Mouse (Mus musculus) spleen, postnatal 36 days (tissue): ENCODE results near the gene Slc28a3.

Experiments
- DNase-seq, 2 experiments: peaks; one replicate each; pipeline ENCODE4 v3.0.0; 2022; ENCODE audit warnings: low spot score in 2 of 2, mixed read lengths in 1 of 2

Slc28a3 gene

DNA sequence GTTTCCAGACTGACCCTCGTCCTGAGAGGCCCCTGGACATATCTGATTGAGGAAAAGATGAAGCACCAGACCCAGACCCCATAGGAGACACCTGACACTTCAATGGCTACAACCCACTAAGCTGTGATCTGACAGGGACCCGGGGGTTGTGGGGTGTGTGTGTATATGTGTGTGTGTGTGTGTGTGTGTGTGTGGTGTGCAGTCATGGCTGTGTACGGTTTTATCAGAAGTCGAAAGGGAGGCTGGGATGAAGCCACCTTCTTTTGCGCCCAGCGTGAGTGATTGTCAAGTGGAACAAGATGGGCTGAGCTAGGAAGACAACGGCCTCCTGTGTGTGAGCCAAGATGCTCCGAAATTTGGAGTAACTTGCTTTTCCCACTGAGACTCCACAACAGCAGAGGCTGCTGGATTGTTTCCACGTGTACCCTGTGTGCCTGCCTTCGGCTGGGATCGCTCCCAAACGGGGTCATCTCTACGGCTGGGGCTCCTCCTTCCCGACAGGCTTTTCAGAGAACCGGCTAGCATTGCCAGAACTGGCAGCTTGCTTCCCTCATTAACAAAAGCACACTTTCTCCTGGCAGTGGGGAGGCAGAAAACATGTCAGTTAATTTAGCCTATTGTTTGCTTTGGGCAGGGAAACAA is 50.1 kb downstream of the Slc28a3 start:
- DNase-seq, result no peak

DNA sequence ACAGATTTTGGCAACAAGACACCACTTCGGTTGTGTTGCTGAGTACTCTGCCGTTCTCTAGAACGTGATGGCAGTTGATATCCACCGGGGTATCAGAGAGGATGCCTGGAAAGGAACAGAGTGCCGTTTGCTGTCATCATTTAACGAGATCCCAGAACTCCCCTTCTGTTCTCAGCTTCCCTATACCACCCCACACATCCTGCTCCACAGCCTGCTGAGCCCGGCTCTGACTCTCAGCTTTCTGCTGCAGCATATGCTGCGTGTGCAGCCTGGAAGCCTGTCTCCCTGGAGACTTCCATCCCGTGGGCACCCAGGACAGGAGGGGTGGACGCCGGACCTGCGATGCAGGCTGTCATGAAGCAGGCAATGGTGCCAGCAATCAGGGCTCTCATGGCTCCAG is 52.5 kb downstream of the Slc28a3 start:
- no peak for DNase-seq

DNA sequence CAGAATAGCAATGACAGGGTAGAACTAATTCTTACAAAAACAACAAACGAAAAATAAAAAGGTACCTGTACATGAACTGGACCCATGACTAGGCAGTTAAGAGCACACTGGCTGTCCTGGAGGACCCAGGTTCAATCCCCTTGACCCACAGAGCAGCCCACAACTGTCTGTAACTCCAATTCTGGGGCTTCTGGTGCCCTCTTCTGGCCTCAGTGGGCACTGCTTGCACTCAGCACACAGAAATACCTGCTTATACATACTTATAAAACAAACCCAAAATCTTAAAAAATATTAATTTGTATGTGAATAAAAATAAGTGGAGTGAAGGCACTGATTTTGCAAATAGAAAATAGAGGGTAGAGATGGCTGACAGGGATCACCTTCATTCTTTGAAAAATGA is 54.7 kb downstream of the Slc28a3 start:
- DNase-seq, result no peak

DNA sequence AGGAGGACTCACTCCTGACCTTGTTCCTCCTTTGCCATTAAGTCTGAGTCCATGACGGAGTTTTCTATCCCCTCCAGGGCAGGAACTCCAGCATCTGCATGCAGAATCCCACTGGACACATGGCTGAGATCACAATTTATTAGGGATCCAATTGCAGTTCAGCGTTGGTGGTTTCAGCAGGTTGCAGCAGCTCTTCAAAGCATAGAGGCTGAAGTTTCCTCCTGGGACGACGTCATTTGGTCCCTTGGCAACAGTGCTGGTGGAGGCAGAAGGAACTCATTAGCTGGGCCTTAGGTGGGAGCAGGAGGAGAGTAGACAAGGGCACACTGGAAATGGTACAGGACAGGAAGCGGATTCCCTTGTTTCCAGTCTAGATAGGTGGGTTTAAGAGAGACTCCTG is 55.1 kb downstream of the Slc28a3 start:
- DNase-seq, result no peak

DNA sequence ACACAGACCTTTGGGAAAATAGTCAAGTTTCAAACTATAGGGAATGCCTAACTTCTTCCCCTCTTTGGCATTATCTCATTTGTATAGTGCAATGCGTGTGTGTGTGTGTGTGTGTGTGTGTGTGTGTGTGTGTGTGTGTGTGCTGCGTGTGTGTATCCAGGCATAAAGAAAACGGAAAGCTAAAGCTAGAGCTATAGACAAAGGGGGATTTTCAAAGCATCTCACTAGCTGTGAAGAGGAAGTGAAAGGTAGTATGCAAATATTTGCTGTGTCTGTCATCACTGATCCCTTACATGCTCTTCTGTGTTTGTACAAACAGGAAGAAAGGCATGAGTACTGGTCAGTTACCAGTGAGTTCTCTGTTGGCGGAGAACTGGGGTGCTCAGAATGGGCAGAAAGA is 58.8 kb downstream of the Slc28a3 start:
- DNase-seq, result peak; percentile 65 to 74

DNA sequence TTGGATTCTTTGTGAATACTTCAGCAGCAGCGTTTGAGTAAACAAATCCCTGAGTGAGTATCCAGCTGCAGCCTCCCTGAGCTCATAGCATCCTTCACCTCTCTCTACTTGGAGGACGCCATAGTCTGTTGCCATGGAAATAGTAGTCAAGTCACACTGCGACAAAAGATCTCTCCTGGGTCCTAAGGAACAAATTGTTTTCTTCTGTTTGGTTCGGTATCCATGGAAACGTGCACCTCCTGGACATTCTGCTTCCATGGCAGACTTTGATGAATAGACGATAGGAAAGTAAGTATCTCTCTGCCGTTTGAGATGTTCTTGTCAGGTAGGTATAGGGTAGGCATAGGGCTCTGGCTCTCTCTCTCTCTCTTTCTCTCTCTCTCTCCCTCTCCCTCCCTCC is 63.1 kb downstream of the Slc28a3 start:
- no peak for DNase-seq

DNA sequence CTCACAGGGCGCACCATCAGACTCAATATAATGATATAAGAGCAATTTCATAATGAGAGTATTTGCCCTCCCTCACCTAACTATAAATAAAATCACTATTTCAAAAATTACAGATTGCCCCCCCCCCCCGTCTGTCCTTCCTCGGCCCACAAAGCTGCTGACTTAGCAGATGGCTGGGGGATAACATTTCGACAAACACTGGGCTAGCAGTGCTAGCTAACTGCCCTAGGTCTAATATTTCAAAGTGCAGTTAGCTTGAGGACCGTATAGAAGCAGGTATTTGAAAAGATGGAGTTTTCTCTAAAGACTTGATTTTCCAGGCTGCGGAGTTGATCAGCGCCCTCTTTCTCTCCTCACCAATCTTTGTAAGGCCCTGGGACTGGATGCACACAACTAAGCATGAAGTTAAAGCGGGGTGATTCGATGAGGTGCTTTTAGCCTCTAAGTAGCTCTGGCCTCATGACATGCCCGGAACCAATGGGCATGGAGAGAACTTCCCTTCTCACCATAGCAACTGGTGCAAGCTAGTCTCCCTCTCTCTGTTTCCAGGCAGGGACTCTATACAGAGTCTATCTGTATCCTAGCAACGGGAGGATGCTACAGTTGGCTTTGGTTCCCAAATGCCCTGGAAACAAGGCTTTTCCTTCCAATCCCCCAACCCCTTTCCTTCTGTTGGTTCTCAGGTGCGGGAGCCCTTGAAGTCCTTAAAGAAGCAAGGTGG is 66.8 kb downstream of the Slc28a3 start:
- DNase-seq, result no peak

DNA sequence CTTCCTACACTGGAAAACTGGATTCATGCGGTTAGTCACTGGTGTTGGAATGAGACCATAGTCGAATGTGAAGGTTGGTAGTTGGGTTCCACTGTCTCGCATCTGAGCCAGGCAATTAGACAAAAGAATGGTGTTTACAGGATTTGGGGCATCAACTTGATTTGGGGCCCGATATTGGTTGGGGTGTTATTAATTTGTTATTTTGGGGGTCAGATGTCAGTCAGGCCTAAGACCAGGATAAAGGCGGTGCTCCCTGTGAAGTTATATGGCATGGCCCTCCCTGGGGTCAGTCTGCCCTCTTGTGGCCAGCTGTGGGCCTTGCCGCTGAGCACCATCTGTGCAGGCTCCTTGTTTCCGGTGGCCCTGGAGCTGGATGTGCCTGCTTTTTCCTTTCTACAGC is 67.6 kb downstream of the Slc28a3 start:
- peak; percentile 63 to 64 for DNase-seq

DNA sequence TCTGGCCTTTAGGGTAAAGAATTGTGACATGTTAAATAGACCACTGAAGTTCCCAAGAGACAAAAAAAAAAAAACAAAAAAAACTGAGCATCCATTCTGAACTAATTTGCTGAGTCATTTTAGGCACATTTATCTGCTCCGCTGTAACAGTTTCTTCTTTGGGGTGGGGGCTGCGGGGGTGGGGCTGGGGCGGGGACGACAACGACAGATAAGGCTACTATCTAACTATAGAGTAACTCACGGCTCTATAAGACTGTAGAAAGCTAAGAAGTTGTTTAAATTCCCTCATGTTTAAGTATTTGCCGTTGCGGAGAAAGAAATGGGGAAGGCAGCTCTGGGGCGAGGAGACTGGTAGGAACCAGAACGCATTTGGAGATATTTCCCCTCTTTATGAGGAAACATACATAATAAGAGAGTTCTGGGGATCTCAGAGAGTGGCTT is 68.1 kb downstream of the Slc28a3 start:
- no peak for DNase-seq

DNA sequence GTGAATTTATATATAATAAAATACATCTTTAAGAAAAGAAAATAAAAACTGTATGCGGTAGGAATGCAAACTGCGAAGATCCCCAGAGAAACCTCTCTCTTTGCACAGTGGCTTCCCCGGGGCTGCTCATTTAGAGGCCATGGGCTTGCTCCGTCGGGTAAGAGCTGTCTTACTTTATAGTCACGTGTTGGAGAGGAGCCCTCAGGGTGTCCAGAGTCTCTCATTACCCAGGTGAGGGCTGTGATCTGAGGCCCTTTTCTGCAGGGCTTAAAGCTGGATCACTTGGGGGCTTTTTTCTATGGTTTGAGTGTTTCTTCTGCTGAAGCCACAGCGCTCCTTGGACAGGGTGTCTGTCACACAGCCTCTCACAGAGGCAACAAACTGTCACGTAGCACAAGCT is 68.5 kb downstream of the Slc28a3 start:
- no peak for DNase-seq

DNA sequence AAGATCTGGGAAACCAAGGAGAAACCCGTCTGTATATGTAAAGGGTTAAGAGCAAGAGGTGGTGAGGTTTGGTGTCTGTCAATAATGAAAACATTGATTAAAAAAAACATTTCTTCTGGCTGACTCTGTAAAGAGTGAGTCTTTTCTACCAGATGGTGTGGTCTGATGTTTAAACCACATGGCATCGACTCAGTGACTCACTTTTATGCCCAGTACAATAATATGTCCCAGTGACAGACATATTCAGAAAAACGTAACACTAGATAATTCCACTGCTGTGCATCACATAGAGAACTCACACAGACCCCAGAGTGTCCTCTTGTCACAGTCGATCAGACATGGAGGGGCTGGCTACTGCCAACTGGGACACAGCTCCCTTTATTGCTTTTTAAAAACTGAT is 69.1 kb downstream of the Slc28a3 start:
- DNase-seq, result no peak

DNA sequence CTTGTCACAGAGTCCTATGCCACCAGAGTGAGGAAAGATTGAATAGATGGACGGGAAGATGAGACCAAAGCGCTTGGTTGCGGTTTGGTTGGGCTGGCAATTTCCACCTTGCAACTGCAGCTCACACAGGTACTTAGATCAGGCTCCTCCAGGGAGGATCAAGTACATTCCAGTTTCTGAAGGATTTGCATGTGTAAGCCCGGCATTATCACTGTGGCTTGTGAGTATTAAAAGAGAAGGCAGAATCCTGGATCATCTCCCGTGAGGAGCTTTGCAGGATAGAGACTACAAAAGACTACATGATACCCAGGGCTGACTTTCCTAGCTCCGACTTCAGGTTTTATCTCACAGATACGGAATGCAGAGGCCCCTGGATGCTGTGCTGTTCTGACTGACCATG is 71.7 kb downstream of the Slc28a3 start:
- no peak for DNase-seq

DNA sequence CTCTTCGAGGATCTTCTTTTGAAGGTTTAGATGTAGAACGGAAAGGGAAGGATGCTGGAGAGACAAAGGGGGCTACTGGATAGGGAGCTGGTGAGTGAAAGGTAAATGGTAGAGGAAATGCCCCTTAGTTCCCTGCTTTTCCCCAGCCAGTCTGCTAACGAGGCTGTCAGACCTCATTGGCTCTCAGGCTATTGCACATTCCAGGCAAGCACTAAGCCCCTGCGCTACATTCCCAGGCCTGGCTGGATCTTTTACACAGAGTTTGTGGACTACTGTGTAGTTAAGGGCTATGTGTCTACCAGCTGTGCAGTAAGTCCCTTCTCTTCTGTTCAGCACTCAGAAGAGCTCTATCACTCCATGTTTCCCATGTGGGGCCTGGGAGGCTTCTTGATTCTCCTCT is 72.3 kb downstream of the Slc28a3 start:
- DNase-seq, result no peak

DNA sequence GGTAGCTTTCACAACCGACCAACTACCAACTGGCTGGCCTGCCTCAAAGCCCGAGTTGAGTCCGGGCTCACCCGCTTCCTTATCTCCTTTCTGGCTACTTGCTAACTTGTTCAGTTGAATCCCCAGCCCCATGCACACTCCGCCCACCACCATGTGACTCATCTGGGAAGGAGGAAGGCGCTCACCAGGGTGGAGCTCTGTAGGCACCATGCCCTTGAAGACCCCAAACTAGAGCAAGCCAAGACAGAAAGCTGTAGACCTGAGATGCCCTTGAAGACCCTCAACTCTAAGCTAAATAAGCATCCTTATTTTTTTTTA is 72.8 kb downstream of the Slc28a3 start:
- DNase-seq, result peak in 1 of 2 experiments; percentile 23

DNA sequence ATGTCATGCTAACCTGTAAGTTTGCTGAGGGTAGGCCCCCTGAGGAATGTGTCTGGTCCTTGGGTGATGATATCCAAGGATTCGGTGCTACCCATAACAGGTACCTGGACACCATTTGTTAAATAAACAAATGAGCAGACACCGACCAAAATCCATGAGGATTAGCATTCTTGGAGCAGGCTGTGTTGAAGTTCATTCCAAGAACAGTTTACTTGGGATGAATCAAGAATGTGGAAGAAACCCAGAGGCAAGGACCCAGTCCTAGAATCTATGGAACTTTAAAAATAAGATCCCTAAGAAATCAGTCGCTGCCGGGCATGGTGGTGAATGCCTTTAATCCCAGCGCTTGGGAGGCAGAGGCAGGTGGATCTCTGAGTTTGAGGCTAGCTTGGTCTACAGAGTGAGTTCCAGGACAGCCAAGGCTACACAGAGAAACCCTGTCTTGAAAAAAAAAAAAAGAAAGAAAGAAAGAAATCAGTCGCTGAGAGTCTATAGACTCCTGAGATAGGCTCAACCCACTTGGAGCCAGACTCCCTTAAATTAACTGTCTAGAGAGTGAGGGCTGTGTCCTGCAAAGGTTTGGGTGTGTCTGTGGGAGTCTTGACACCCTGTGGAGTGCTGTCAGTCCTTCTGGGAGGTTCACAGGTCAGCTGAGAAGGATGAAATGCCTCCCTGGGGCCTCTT is 73.3 kb downstream of the Slc28a3 start:
- no peak for DNase-seq

DNA sequence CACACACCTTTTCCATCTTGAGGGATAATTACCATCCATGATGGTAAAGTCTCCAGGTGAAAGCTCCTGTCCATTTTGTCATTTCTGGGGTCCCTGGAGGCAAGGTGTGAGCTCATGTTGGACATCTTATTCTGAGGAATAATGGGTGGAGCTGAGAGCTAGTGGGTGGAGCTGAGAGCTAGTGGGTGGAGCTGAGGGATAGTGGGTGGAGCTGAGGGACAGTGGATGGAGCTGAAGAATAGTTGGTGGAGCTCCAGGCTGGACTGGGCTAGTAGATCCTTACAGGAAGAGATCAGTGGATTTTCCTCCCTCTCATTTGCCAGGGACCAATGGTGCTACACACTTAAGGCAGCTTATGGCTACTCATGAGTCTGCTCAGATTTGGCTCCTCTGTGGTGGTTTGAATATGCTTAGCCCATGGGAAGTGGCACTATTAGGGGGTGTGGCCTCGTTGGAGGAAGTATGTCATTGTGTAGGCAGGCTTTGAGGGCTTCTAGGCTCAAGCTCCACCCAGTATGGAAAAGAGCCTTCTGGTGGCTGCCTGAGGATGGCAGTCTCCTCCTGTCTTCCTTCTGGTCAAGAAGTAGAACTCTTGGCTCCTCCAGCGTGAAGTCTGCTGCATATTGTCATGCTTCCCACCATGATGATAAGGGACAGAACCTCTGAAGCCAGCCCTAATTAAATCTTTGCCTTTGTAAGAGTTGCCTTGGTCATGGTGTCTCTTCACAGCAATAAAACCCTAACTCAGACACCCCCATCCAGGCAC is 74.0 kb downstream of the Slc28a3 start:
- no peak for DNase-seq

DNA sequence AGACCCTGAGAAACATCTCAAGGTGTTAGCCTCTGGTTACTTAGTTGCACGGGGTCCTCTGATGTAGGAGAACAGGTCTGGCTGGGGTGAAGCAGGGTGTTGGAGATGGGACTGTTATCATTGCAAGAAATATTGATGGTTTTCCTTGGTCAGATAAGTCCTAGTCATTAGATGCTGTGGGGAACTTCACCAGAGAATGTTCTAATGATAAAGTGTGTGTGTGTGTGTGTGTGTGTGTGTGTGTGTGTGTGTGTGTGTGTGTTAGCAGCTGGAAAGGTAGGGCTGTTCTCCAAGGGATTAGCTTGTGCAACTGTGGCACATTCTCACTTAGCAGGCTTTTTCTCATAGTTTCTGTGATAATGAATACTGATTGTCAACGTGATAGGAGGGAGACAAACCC is 75.4 kb downstream of the Slc28a3 start:
- no peak for DNase-seq

DNA sequence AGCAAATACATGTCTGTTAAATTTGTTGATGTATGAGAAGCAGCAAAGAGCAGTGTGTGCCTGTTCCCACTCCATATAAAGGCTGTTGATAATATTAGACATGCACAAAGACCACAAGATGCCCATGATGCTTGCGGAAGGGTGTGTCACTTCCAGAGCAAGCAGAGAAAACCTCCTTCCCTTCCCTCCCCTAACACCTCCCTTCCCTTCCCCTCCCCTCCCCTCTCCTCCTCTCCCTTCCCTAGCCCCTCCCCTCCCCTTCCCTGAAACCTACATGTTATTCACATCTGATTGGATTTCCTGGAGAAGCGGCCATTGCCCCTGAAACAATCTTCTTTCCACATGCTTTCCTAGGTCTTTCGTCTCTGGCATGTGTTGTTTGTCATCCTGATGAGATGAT is 75.8 kb downstream of the Slc28a3 start:
- no peak for DNase-seq

DNA sequence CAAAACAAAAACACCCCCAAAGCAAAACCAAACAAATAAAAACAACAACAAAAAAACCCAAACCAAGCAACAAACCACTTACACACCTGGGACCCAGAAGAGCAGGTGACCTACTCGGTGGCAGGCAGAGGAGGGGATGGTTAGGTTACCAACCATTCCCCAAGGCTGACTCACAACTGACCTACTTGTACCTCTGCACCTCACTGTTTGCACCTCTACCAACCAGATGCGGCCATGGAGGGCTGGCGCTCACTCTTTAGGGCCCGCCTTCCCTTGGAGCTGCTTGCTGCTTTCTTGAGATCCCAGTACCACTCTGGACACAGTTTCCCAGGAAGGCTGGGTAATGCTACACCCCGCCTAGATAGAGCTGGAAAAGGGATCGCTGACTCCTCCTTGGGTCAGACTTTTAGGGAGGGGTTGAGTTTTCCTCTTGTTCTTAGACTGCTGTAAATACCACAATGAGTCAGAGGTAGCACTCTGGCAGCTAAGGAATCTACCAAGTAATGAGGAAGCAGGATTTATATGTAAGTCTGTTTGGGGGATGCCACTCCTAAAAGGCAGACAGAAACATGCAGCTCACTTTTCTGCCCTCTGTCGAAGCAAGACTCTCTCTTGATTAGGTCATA is 76.3 kb downstream of the Slc28a3 start:
- no peak for DNase-seq

DNA sequence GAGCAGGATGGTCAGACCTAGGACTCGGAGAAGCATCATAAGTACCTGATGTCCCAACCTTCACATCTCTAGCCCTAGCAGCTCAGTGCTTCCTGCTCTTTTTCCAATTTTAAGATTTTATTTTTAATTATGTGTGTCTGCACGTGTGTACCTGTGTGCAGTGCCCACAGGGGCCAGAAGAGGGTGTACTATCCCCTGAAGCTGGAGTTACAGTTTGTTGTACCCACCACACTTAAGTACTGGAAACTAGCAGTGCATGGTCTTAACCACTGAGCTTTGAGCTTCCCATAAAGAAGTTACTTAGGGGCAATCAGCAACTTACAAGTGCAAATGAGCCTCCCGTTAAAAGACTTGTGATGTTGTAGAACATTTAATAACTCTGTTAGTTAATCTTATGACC is 86.1 kb downstream of the Slc28a3 start:
- no peak for DNase-seq

DNA sequence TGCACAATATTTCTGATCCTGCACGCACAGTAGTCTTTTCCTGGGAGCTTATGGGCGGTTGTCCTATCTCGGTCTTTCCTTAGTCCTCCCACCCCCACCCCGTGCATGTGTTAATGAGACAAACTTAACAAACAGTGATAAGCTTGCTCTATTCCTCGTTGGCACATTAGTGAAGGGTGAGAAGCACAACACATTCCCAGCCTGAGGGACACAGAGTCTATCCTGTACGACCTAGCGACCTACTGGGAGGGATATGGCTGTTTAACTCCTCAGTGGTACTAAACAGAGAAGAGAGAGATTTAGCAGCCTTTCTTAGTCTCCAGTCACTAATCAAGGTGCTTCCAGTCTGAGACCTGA is 86.9 kb downstream of the Slc28a3 start:
- DNase-seq, result no peak
